Mouse (Mus musculus): ENCODE data around the gene Pacs1. TPM values are rescaled to one million over a fixed set of nuclear protein-coding genes. Genes with fewer than 3 reads are reported as not detected.

Pacs1 gene
- polyA plus RNA-seq, 1 experiment from 2014 or later, result 20.9 TPM

DNA sequence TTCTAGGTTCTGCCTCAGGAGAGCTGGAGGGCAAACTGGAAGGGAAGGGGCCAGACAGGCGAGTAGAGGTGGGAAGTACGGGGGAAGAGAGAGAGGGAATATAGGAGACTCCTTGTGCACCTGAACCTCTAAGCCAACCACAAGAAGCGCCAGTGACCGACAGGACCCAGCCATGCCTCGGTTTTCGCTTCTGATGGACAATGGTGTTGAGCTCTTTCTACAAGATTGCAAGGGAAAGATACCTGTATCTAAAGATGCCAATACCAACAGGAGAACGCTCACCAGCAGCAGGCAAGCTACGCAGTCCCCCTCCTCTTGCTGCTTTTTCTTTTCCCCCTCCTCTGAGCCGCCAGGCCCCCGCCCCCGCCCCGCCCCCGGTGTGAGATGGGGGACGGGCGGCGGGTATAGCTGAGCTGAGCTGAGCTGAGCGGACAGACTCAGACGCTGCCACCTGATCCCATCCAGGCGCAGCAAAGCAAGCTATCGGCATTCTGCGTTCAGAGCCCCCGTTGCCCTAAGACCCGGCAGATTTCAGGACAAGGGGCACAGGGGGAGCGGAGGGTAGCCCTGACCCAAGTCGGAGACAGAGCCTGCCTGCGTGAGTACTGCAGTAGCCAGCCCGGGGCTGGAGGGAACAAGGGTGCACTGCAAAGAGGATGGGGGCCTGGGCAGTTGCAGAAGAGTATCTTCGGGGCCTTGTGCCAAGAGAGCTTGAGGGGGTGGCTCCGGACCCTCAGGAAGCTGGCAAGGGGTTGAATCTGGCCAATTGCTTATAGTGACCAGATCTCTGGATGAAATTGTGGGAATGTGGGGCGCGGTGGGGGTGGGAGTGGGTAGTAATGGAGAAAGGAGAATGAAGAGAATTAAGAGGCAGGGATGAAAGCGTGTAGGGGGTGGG is 25.2 kb upstream of the Pacs1 start, which contains the start of gene Gal3st3:
Gene Gal3st3 (plus strand): TSS at position 429 of the 898 bp plus-strand sequence.
- Histone ChIP-seq H3K4me3 (ENCODE audit: control insufficient read depth in 1 of 2, insufficient read depth in 1 of 2, low read depth in 1 of 2, low read length in 2 of 2) (peak within 1 kb of the TSS; percentile 48 to 49), H3K36me3 (ENCODE audit: control insufficient read depth, insufficient read depth, low read length) (peaks cover 11% of the 10 kb centered on the region), H3K9ac (ENCODE audit: low read length) (peak within 1 kb of the TSS; percentile 75), H3K9me3 (ENCODE audit: control insufficient read depth, low read length) (no peaks in the 10 kb centered on the region), H3K27ac (replicated peaks in 1 of 2; ENCODE audit: control insufficient read depth in 1 of 2, insufficient read depth in 1 of 2, low read depth in 2 of 2, low read length in 2 of 2) (peak within 1 kb of the TSS; percentile 21 to 64; a peak in 3 of 4 replicates), H3K4me2 (ENCODE audit: low read length) (peak within 1 kb of the TSS; percentile 88), H3K4me1 (ENCODE audit: control insufficient read depth in 2 of 2, insufficient read depth in 2 of 2, low read length in 2 of 2) (peaks cover 12 to 29% of the 10 kb centered on the region in 2 experiments), H3K27me3 (ENCODE audit: control insufficient read depth, insufficient read depth, low read length) (no peaks in the 10 kb centered on the region)
- ATAC-seq (ENCODE audit: insufficient number of reproducible peaks, insufficient read depth, low FRiP score, low read depth), result no peak
- WGBS, result 7% methylated on average over 32 of the region's 32 CpGs

GRCm38 (mm10) chr19:5296630-5297029 is 23.7 kb upstream of the Pacs1 start:
- Histone ChIP-seq H3K4me3 (ENCODE audit: control insufficient read depth in 1 of 2, insufficient read depth in 1 of 2, low read depth in 1 of 2, low read length in 2 of 2) (no peak overlapping the region), H3K9ac (ENCODE audit: low read length) (0 out of 2 replicates have a peak overlapping the region, but pooled peaks have one; percentile 76), H3K9me3 (ENCODE audit: control insufficient read depth, low read length) (no peaks in the 10 kb centered on the region), H3K4me2 (ENCODE audit: low read length) (no peak overlapping the region), H3K27ac (replicated peaks in 1 of 2; ENCODE audit: control insufficient read depth in 1 of 2, insufficient read depth in 1 of 2, low read depth in 2 of 2, low read length in 2 of 2) (no peak overlapping the region), H3K4me1 (ENCODE audit: control insufficient read depth in 2 of 2, insufficient read depth in 2 of 2, low read length in 2 of 2) (peaks cover 12 to 29% of the 10 kb centered on the region in 2 experiments), H3K27me3 (ENCODE audit: control insufficient read depth, insufficient read depth, low read length) (no peaks in the 10 kb centered on the region), H3K36me3 (ENCODE audit: control insufficient read depth, insufficient read depth, low read length) (peaks cover 26% of the 10 kb centered on the region)
- 51% methylated on average over 5 of the region's 5 CpGs for WGBS
- ATAC-seq (ENCODE audit: insufficient number of reproducible peaks, insufficient read depth, low FRiP score, low read depth), result no peak

DNA sequence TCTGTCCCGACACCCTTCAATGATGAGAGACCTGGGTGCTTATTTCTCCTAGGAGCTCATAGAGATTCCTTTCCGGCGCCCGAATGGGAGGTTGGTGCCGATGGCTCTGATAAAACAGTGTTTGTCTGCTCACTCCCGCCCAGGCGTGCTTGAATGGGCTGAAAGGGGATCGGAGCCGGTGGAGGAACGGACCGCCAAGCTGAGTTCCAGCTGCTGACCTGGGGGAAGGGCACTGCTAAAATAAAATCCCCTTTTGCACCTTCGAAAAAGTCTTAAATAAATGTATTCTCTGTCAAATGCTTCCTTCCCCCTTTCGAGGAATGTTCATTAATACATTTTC is 22.8 kb upstream of the Pacs1 start:
- peak overlapping the region; percentile 81 for H3K4me2 ChIP-seq (ENCODE audit: low read length)
- no peaks in the 10 kb centered on the region for H3K27me3 ChIP-seq (ENCODE audit: control insufficient read depth, insufficient read depth, low read length)
- peaks cover 35% of the 10 kb centered on the region for H3K36me3 ChIP-seq (ENCODE audit: control insufficient read depth, insufficient read depth, low read length)
- WGBS, result 6% methylated on average over 13 of the region's 13 CpGs
- H3K9ac ChIP-seq (ENCODE audit: low read length), result peak overlapping the region; percentile 76
- H3K4me3 ChIP-seq (ENCODE audit: control insufficient read depth in 1 of 2, insufficient read depth in 1 of 2, low read depth in 1 of 2, low read length in 2 of 2), result peak overlapping the region; percentile 64 to 97
- no peak; the same call in 1 of the 2 replicates for ATAC-seq (ENCODE audit: insufficient number of reproducible peaks, insufficient read depth, low FRiP score, low read depth)
- no peaks in the 10 kb centered on the region for H3K9me3 ChIP-seq (ENCODE audit: control insufficient read depth, low read length)
- peaks cover 12 to 29% of the 10 kb centered on the region in 2 experiments for H3K4me1 ChIP-seq (ENCODE audit: control insufficient read depth in 2 of 2, insufficient read depth in 2 of 2, low read length in 2 of 2)
- H3K27ac ChIP-seq (replicated peaks in 1 of 2; ENCODE audit: control insufficient read depth in 1 of 2, insufficient read depth in 1 of 2, low read depth in 2 of 2, low read length in 2 of 2), result peak overlapping the region; percentile 82 to 90

- peak; percentile 92 for ATAC-seq (ENCODE audit: insufficient number of reproducible peaks, insufficient read depth, low FRiP score, low read depth)
Observed at GRCm38 (mm10) chr19:5294972-5295735, 22.2 kb upstream of the Pacs1 start, which contains the start of gene Sf3b2. Sf3b2 (minus strand) TSS chr19:5295455.

DNA sequence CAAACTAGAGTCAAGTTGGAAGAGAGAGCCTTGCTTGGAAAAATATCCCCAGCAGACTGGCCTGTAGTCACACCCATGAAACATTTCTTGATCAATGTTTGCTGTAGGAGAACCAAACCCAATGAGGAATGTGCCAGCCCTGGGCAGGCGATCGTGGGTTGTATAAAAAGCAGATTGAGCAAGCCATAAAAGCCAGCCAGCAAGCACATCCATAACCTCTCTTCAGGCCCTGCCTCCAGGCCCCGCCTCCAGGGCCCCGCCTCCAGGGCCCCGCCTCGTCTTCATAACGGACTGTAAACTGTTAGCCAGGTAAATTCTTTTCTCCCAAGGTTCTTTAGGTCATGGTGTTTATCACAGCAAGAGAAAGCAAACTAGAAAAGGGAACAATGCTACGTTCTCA is 5.5 kb upstream of the Pacs1 start:
- Histone ChIP-seq H3K4me3 (ENCODE audit: control insufficient read depth in 1 of 2, insufficient read depth in 1 of 2, low read depth in 1 of 2, low read length in 2 of 2) (no peak overlapping the region), H3K36me3 (ENCODE audit: control insufficient read depth, insufficient read depth, low read length) (peaks cover 88% of the 10 kb centered on the region), H3K9me3 (ENCODE audit: control insufficient read depth, low read length) (no peaks in the 10 kb centered on the region), H3K27me3 (ENCODE audit: control insufficient read depth, insufficient read depth, low read length) (no peaks in the 10 kb centered on the region), H3K4me2 (ENCODE audit: low read length) (no peak overlapping the region), H3K27ac (replicated peaks in 1 of 2; ENCODE audit: control insufficient read depth in 1 of 2, insufficient read depth in 1 of 2, low read depth in 2 of 2, low read length in 2 of 2) (no peak overlapping the region), H3K9ac (ENCODE audit: low read length) (no peak overlapping the region), H3K4me1 (ENCODE audit: control insufficient read depth in 2 of 2, insufficient read depth in 2 of 2, low read length in 2 of 2) (peaks cover 4 to 9% of the 10 kb centered on the region in 2 experiments)
- ATAC-seq (ENCODE audit: insufficient number of reproducible peaks, insufficient read depth, low FRiP score, low read depth), result no peak
- 86% methylated on average over 8 of the region's 8 CpGs for WGBS

More at GRCm38 (mm10) chr19:5294972-5295735, 22.2 kb upstream of the Pacs1 start, which contains the start of gene Sf3b2:
- H3K27me3 ChIP-seq (ENCODE audit: control insufficient read depth, insufficient read depth, low read length), result no peaks in the 10 kb centered on the region
- H3K27ac ChIP-seq (replicated peaks in 1 of 2; ENCODE audit: control insufficient read depth in 1 of 2, insufficient read depth in 1 of 2, low read depth in 2 of 2, low read length in 2 of 2), result peak within 1 kb of the TSS; percentile 82 to 90
- peak within 1 kb of the TSS; percentile 90 for H3K9ac ChIP-seq (ENCODE audit: low read length)
- peaks cover 12 to 29% of the 10 kb centered on the region in 2 experiments for H3K4me1 ChIP-seq (ENCODE audit: control insufficient read depth in 2 of 2, insufficient read depth in 2 of 2, low read length in 2 of 2)
- WGBS, result under 1% methylated on average over 46 of the region's 46 CpGs
- H3K9me3 ChIP-seq (ENCODE audit: control insufficient read depth, low read length), result no peaks in the 10 kb centered on the region
- peaks cover 40% of the 10 kb centered on the region for H3K36me3 ChIP-seq (ENCODE audit: control insufficient read depth, insufficient read depth, low read length)
- H3K4me2 ChIP-seq (ENCODE audit: low read length), result peak within 1 kb of the TSS; percentile 81
- peak within 1 kb of the TSS; percentile 83 to 97 for H3K4me3 ChIP-seq (ENCODE audit: control insufficient read depth in 1 of 2, insufficient read depth in 1 of 2, low read depth in 1 of 2, low read length in 2 of 2)

GRCm38 (mm10) chr19:5277140-5277539 is 4.2 kb upstream of the Pacs1 start:
- Histone ChIP-seq H3K4me2 (ENCODE audit: low read length) (no peak overlapping the region), H3K4me1 (ENCODE audit: control insufficient read depth in 2 of 2, insufficient read depth in 2 of 2, low read length in 2 of 2) (peaks cover 5 to 12% of the 10 kb centered on the region in 2 experiments), H3K27me3 (ENCODE audit: control insufficient read depth, insufficient read depth, low read length) (no peaks in the 10 kb centered on the region), H3K4me3 (ENCODE audit: control insufficient read depth in 1 of 2, insufficient read depth in 1 of 2, low read depth in 1 of 2, low read length in 2 of 2) (no peak overlapping the region), H3K36me3 (ENCODE audit: control insufficient read depth, insufficient read depth, low read length) (peaks cover 75% of the 10 kb centered on the region), H3K27ac (replicated peaks in 1 of 2; ENCODE audit: control insufficient read depth in 1 of 2, insufficient read depth in 1 of 2, low read depth in 2 of 2, low read length in 2 of 2) (no peak overlapping the region), H3K9me3 (ENCODE audit: control insufficient read depth, low read length) (no peaks in the 10 kb centered on the region), H3K9ac (ENCODE audit: low read length) (no peak overlapping the region)
- ATAC-seq (ENCODE audit: insufficient number of reproducible peaks, insufficient read depth, low FRiP score, low read depth), result no peak
- 88% methylated on average over 3 of the region's 3 CpGs for WGBS

DNA sequence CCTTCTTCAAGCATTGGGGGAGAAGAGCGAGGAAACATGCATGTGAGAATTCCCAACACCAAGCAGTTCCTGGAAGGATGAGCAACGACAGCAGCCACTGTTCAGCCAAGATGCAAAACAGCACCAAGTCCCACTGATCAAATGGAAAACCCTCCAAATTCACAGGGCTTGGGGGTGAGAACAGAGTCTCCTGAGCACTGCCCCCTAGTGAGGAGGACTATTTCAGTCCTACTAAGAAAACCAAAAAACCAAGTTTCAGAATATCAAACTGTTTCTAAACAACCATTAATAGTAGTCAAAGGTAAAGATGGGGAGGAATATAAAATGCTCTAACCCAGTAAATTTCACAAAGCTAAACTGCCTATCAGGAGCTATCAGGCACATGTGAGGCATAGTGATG is 3.6 kb upstream of the Pacs1 start:
- Histone ChIP-seq H3K4me3 (ENCODE audit: control insufficient read depth in 1 of 2, insufficient read depth in 1 of 2, low read depth in 1 of 2, low read length in 2 of 2) (no peak overlapping the region), H3K4me1 (ENCODE audit: control insufficient read depth in 2 of 2, insufficient read depth in 2 of 2, low read length in 2 of 2) (peaks cover 7 to 18% of the 10 kb centered on the region in 2 experiments), H3K27ac (replicated peaks in 1 of 2; ENCODE audit: control insufficient read depth in 1 of 2, insufficient read depth in 1 of 2, low read depth in 2 of 2, low read length in 2 of 2) (no peak overlapping the region), H3K4me2 (ENCODE audit: low read length) (no peak overlapping the region), H3K36me3 (ENCODE audit: control insufficient read depth, insufficient read depth, low read length) (peaks cover 69% of the 10 kb centered on the region), H3K9me3 (ENCODE audit: control insufficient read depth, low read length) (no peaks in the 10 kb centered on the region), H3K27me3 (ENCODE audit: control insufficient read depth, insufficient read depth, low read length) (no peaks in the 10 kb centered on the region), H3K9ac (ENCODE audit: low read length) (no peak overlapping the region)
- 82% methylated on average over 2 of the region's 2 CpGs for WGBS
- ATAC-seq (ENCODE audit: insufficient number of reproducible peaks, insufficient read depth, low FRiP score, low read depth), result no peak

All from heart, embryonic 14.5 days (tissue).